Mouse (Mus musculus): ENCODE results near the gene Ackr3. TPM values are rescaled to one million over a fixed set of nuclear protein-coding genes. Genes with fewer than 3 reads are reported as not detected.

The Ackr3 gene
- 40.2 and 53.1 TPM in 2 replicates for polyA plus RNA-seq (2012; rRNA removed)

GRCm38 (mm10) chr1:90203783-90204690 is at the start of gene Ackr3:
Gene Ackr3, plus strand, starts transcription at chr1:90203980.

Other genes with a start within 250 kb of the Ackr3 start
- gene Asb18, start 189.3 kb upstream of the Ackr3 start, polyA plus RNA-seq (2012; rRNA removed), result 0.34 and 0.48 TPM in 2 replicates
- gene Iqca, start 50.6 kb upstream of the Ackr3 start, polyA plus RNA-seq (2012; rRNA removed), result 0.33 and 0.57 TPM in 2 replicates